Mouse (Mus musculus) stomach, embryonic 16.5 days (tissue): ENCODE data around the gene Vmn2r7. TPM values are rescaled to one million over a fixed set of nuclear protein-coding genes. Genes with fewer than 3 reads are reported as not detected.
"Not testable (repeated sequence)": the region's sequence is repeated elsewhere in the genome, so short reads cannot be mapped to it uniquely, and the experiment has no call there.

ENCODE experiments used
- ATAC-seq: fragments of 200-750 bp; cut with Nextera tagmentation; 2 replicates; pipeline ENCODE4 v1.8.0; 2017; ENCODE audit warnings: moderate number of reproducible peaks, moderate TSS enrichment; ENCODE audit not compliant: insufficient read depth, low FRiP score
- H3K27ac ChIP-seq: fragments of 300-500 bp; sonication (generic); 2 replicates; pipeline ENCODE4 v1.5.1; 2014; ENCODE audit warnings: low read length
- H3K27me3 ChIP-seq: fragments of 300-500 bp; sonication (generic); 2 replicates; pipeline ENCODE4 v1.6.1; 2014; ENCODE audit warnings: low read length, control low read depth, mixed read lengths; ENCODE audit not compliant: control insufficient read depth, insufficient read depth
- H3K36me3 ChIP-seq: fragments of 300-500 bp; sonication (generic); 2 replicates; pipeline ENCODE4 v1.6.1; 2014; ENCODE audit warnings: low read length; ENCODE audit not compliant: control insufficient read depth, insufficient read depth
- H3K4me1 ChIP-seq: fragments of 300-500 bp; sonication (generic); 2 replicates; pipeline ENCODE4 v1.6.1; 2014; ENCODE audit warnings: low read length, control low read depth, mixed read lengths; ENCODE audit not compliant: control insufficient read depth, insufficient read depth
- H3K4me2 ChIP-seq: fragments of 300-500 bp; sonication (generic); 2 replicates; pipeline ENCODE4 v1.6.1; 2014; ENCODE audit warnings: low read depth, low read length, mixed read lengths
- H3K4me3 ChIP-seq: fragments of 300-500 bp; sonication (generic); replicated peaks from 2 replicates; pipeline ENCODE4 v1.5.1; 2014; ENCODE audit warnings: mild to moderate bottlenecking, low read length
- H3K9ac ChIP-seq: fragments of 300-500 bp; sonication (generic); 2 replicates; pipeline ENCODE4 v1.6.1; 2014; ENCODE audit warnings: low read length
- H3K9me3 ChIP-seq: fragments of 300-500 bp; sonication (generic); replicated peaks from 2 replicates; pipeline ENCODE4 v1.6.1; 2016; ENCODE audit warnings: low read length, control low read depth; ENCODE audit not compliant: control insufficient read depth
- WGBS: fragments of 180-500 bp; shearing (Covaris S2); extraction: QIAGEN DNeasy Blood & Tissue Kit; methylation state at CpG from one replicate; pipeline ENCODE4 v1.1.7; 2014; 5-methylcytosine and 5-hydroxymethylcytosine counted together
- polyA plus RNA-seq: library from polyadenylated mRNA; unstranded; fragments of >200 nt; fragmentation: Nextera tagmentation; extraction: Ambion mirVana; gene quantifications from 2 replicates; pipeline ENCODE4 v1.2.1, GENCODE M21; 2015

Vmn2r7 gene
- polyA plus RNA-seq, 1 experiment from 2014 or later = not detected

DNA sequence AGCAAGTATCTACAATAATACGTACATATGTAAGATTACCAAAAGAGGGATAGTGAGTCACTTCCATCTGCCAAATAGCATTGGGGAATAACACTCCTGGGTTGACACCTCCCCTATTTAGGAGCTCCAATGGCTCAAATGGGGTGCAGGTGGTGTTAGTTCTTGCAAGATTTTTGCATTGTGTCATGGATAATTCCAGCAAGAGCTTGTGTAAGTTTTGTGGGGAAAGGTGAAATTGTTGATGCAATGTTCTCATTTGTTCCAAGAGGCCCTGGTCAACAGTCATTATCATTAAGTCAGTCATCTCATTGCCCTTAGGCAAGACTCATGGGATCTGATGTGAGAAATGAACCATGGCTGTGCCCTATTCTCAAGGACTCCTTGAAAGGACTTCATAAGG lies 61.7 kb downstream of the Vmn2r7 start:
- Histone ChIP-seq H3K27me3 (no peaks in the 10 kb centered on the region), H3K9me3 (no peaks in the 10 kb centered on the region), H3K9ac (no peak overlapping the region), H3K36me3 (no peaks in the 10 kb centered on the region), H3K4me1 (no peaks in the 10 kb centered on the region), H3K4me3 (no peak overlapping the region), H3K27ac (no peak overlapping the region), H3K4me2 (no peak overlapping the region)
- WGBS = 88% methylated on average over 1 of the region's 1 CpGs
- ATAC-seq = no peak

DNA sequence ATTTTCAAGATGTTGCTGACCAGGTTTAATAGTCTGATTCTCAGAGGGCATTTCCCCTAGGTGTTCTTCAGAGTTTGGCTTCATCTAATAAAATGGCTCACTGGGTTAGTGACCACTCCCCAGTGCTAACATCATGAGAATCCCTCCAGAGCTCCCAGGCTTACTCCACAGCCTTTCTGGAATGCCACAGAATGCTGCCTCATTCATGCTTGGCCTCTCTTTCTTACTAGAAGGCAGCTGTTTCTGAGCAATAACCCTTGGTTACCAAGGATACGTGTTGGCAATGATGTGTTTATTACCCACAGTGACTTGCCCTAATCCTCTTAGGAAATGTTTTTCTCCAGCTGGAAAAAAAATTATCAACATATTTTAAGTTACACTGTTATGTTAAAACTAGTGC lies 72.4 kb downstream of the Vmn2r7 start:
- Histone ChIP-seq H3K4me2 (no peak overlapping the region), H3K9me3 (no peaks in the 10 kb centered on the region), H3K27me3 (no peaks in the 10 kb centered on the region), H3K4me1 (no peaks in the 10 kb centered on the region), H3K4me3 (no peak overlapping the region), H3K9ac (no peak overlapping the region), H3K36me3 (no peaks in the 10 kb centered on the region), H3K27ac (no peak overlapping the region)
- ATAC-seq = no peak
- WGBS = 64% methylated on average over 1 of the region's 1 CpGs

- no peaks in the 10 kb centered on the region for H3K36me3 ChIP-seq
- H3K27ac ChIP-seq = no peak overlapping the region
- no peak overlapping the region for H3K9ac ChIP-seq
- H3K4me1 ChIP-seq = no peaks in the 10 kb centered on the region
- H3K27me3 ChIP-seq = no peaks in the 10 kb centered on the region
- 68% methylated on average over 2 of the region's 2 CpGs for WGBS
- no peak overlapping the region for H3K4me3 ChIP-seq
- no peak overlapping the region for H3K4me2 ChIP-seq
- no peak for ATAC-seq
- no peaks in the 10 kb centered on the region for H3K9me3 ChIP-seq
Measured at GRCm38 (mm10) chr3:64756145-64756544, 88.4 kb downstream of the Vmn2r7 start.

- not testable (repeated sequence) for H3K4me3 ChIP-seq, H3K4me1 ChIP-seq, H3K27ac ChIP-seq, H3K4me2 ChIP-seq, H3K9ac ChIP-seq, H3K27me3 ChIP-seq, H3K9me3 ChIP-seq, H3K36me3 ChIP-seq, ATAC-seq
- WGBS = 70% methylated on average over 3 of the region's 3 CpGs
Measured at GRCm38 (mm10) chr3:64727187-64727970, 117.2 kb downstream of the Vmn2r7 start.

GRCm38 (mm10) chr3:64725736-64726135 lies 118.8 kb downstream of the Vmn2r7 start:
- H3K9me3 ChIP-seq, H3K27ac ChIP-seq, H3K27me3 ChIP-seq, H3K9ac ChIP-seq, H3K4me1 ChIP-seq, H3K4me3 ChIP-seq, ATAC-seq, H3K4me2 ChIP-seq, H3K36me3 ChIP-seq: not testable (repeated sequence)
- WGBS = 93% methylated on average over 1 of the region's 1 CpGs

DNA sequence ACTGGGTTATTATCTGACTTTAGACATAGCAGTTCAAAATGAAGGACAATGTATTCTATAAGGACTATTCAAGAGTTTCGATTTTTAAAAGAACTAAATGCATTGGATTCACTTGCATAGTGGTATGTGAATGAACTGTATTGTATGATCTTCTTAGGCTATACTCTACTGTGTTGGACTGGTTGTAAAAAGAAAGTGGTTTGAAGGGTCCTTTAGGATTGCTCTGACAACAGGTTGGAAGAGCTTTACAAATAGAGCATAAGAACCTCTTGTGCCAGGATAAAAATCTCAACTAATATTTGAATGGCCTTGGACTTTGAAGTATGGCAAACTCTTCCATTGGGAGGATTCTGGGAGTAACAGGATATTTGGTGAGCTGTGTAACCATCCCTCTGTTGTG lies 168.5 kb downstream of the Vmn2r7 start:
- not testable (repeated sequence) for H3K4me2 ChIP-seq, H3K27me3 ChIP-seq, ATAC-seq, H3K4me3 ChIP-seq, H3K27ac ChIP-seq, H3K4me1 ChIP-seq, H3K9me3 ChIP-seq, H3K9ac ChIP-seq, H3K36me3 ChIP-seq
- 83% methylated on average over 1 of the region's 1 CpGs for WGBS
